Mouse (Mus musculus) heart, adult 2 months (tissue): ENCODE data around the gene Wnt1.

ENCODE experiments used
- CTCF ChIP-seq: fragments of 200-600 bp; IDR thresholded peaks from 2 replicates; pipeline ENCODE4 v1.8.1; 2022; ENCODE audit warnings: antibody characterized with exemption, mild to moderate bottlenecking, moderate library complexity
- EP300 ChIP-seq: fragments of 200-500 bp; IDR thresholded peaks from 2 replicates; pipeline ENCODE4 v1.6.1; 2011; ENCODE audit warnings: low read depth, low read length, control low read depth; ENCODE audit not compliant: insufficient read depth
- POLR2A ChIP-seq: fragments of 200-500 bp; IDR thresholded peaks from 2 replicates; pipeline ENCODE4 v1.6.1; 2011; ENCODE audit warnings: mild to moderate bottlenecking, low read depth, low read length, control low read depth; ENCODE audit not compliant: insufficient read depth

- no peak for TF ChIP-seq CTCF
- no peak for TF ChIP-seq EP300
- no peak for TF ChIP-seq POLR2A
Observed at GRCm38 (mm10) chr15:98788972-98789660, 541 bp upstream of the Wnt1 start.
